Mouse (Mus musculus): ENCODE results near the gene Pald1.

Gene Pald1

GRCm38 (mm10) chr10:61334545-61334944 is 48.8 kb downstream of the Pald1 start:
- Histone ChIP-seq H3K4me1 (replicated peaks; ENCODE audit: low read depth, low read length) (peaks cover 59% of the 10 kb centered on the region), H3K4me3 (replicated peaks; ENCODE audit: low read length) (no peak overlapping the region), H3K9me3 (ENCODE audit: low read length) (no peaks in the 10 kb centered on the region), H3K36me3 (ENCODE audit: insufficient read depth, low read length) (peaks cover 94% of the 10 kb centered on the region), H3K27me3 (ENCODE audit: insufficient read depth, low read length) (no peaks in the 10 kb centered on the region)
- no peak for TF ChIP-seq POU5F1 (IDR thresholded peaks at IDR 0.05; ENCODE audit: borderline replicate concordance, low read length)
- no peak for TF ChIP-seq CTCF (conservative IDR thresholded peaks at IDR 0.05; ENCODE audit: low read length)
- TF ChIP-seq NANOG (IDR thresholded peaks at IDR 0.05; ENCODE audit: borderline replicate concordance, low read length) = no peak

- H3K4me1 ChIP-seq (replicated peaks; ENCODE audit: low read depth, low read length) = peaks cover 62% of the 10 kb centered on the region
- H3K27me3 ChIP-seq (ENCODE audit: insufficient read depth, low read length) = no peaks in the 10 kb centered on the region
- TF ChIP-seq CTCF (conservative IDR thresholded peaks at IDR 0.05; ENCODE audit: low read length) = no peak
- TF ChIP-seq POU5F1 (IDR thresholded peaks at IDR 0.05; ENCODE audit: borderline replicate concordance, low read length) = no peak
- TF ChIP-seq NANOG (IDR thresholded peaks at IDR 0.05; ENCODE audit: borderline replicate concordance, low read length) = no peak
- H3K4me3 ChIP-seq (replicated peaks; ENCODE audit: low read length) = no peak overlapping the region
- H3K36me3 ChIP-seq (ENCODE audit: insufficient read depth, low read length) = peaks cover 90% of the 10 kb centered on the region
- H3K9me3 ChIP-seq (ENCODE audit: low read length) = no peaks in the 10 kb centered on the region
Observed at GRCm38 (mm10) chr10:61331046-61331445, 52.3 kb downstream of the Pald1 start.

DNA sequence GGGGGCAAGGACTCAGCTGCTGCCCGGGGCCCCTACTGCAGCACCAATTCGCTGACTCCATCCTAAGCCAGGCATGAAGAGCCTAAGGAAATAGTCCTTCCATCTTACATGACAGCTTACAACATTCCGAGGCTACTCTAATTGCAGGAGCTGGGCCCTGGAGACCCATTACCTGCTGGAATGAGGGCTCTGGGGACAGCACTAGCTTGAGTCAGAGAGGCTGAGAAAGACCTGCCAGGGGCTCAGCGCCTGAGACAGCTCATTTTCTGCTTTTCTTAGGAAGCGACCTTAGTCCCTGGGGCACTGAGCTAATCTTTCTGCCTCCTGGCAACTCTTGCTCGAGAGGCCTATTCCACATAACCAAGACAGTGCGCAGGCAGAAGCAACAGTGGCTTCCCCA is 54.4 kb downstream of the Pald1 start:
- no peaks in the 10 kb centered on the region for H3K9me3 ChIP-seq (ENCODE audit: low read length)
- peaks cover 91% of the 10 kb centered on the region for H3K36me3 ChIP-seq (ENCODE audit: insufficient read depth, low read length)
- TF ChIP-seq CTCF (conservative IDR thresholded peaks at IDR 0.05; ENCODE audit: low read length) = no peak
- TF ChIP-seq POU5F1 (IDR thresholded peaks at IDR 0.05; ENCODE audit: borderline replicate concordance, low read length) = no peak
- TF ChIP-seq NANOG (IDR thresholded peaks at IDR 0.05; ENCODE audit: borderline replicate concordance, low read length) = no peak

GRCm38 (mm10) chr10:61327545-61327944 is 55.8 kb downstream of the Pald1 start:
- H3K36me3 ChIP-seq (ENCODE audit: insufficient read depth, low read length) = peaks cover 92% of the 10 kb centered on the region
- no peak overlapping the region for H3K4me3 ChIP-seq (replicated peaks; ENCODE audit: low read length)
- TF ChIP-seq POU5F1 (IDR thresholded peaks at IDR 0.05; ENCODE audit: borderline replicate concordance, low read length) (no peak), CTCF (conservative IDR thresholded peaks at IDR 0.05; ENCODE audit: low read length) (no peak), NANOG (IDR thresholded peaks at IDR 0.05; ENCODE audit: borderline replicate concordance, low read length) (no peak)
- no peaks in the 10 kb centered on the region for H3K27me3 ChIP-seq (ENCODE audit: insufficient read depth, low read length)
- H3K9me3 ChIP-seq (ENCODE audit: low read length) = no peaks in the 10 kb centered on the region
- peaks cover 76% of the 10 kb centered on the region for H3K4me1 ChIP-seq (replicated peaks; ENCODE audit: low read depth, low read length)

More for the DNA sequence above, 54.4 kb downstream of the Pald1 start:
- H3K4me3 ChIP-seq (replicated peaks; ENCODE audit: low read length) = no peak overlapping the region
- H3K27me3 ChIP-seq (ENCODE audit: insufficient read depth, low read length) = no peaks in the 10 kb centered on the region
- H3K4me1 ChIP-seq (replicated peaks; ENCODE audit: low read depth, low read length) = peaks cover 71% of the 10 kb centered on the region

DNA sequence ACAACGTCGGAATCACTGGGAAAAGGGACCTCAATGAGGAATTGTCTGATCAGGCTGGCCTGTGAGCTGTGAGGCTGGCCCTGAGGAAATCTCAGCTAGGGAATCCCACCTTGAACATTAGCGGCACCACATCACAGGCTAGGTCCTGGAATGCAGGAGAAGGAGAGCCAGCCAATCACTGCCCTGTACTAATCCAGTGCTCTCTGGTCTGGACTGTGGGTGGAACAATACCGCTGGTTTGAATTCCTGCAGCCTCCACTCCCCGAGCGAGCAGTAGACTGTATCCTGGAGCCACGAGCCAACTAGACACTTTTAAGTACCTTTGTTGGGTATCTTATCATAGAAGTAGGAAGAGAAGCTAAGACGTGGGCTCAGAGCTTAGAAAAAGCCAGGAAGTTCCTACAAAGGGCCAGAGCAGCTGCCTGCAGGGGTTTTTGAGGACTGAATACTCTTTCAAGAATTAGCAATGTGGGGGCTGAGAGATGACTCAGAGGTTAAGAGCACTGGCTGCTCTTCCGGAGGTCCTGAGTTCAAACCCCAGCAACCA is 57.5 kb downstream of the Pald1 start:
- H3K36me3 ChIP-seq (ENCODE audit: insufficient read depth, low read length) = peaks cover 92% of the 10 kb centered on the region
- no peak for TF ChIP-seq CTCF (conservative IDR thresholded peaks at IDR 0.05; ENCODE audit: low read length)
- H3K4me1 ChIP-seq (replicated peaks; ENCODE audit: low read depth, low read length) = peaks cover 69% of the 10 kb centered on the region
- H3K9me3 ChIP-seq (ENCODE audit: low read length) = no peaks in the 10 kb centered on the region
- H3K27me3 ChIP-seq (ENCODE audit: insufficient read depth, low read length) = no peaks in the 10 kb centered on the region
- no peak overlapping the region for H3K4me3 ChIP-seq (replicated peaks; ENCODE audit: low read length)

DNA sequence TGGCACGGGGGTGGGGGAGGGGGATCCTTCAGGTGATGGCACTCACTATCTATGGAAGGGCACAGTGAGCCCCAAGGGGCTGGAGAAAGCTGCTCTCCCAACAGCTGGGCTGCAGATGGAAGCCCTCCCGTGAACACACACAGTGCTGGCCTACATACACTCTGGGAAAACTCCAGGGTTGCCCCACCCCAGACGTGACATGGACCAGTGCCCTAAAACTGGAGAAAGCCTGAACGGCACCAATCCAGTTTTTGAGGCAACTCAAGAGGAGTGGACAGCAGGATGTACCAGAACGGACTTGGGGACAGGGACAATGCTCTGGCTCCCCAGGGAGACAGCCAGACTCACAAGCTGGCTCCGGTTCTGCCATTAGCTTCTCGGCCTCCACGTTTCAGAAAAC is 58.6 kb downstream of the Pald1 start:
- no peak overlapping the region for H3K4me3 ChIP-seq (replicated peaks; ENCODE audit: low read length)
- H3K9me3 ChIP-seq (ENCODE audit: low read length) = no peaks in the 10 kb centered on the region
- TF ChIP-seq CTCF (conservative IDR thresholded peaks at IDR 0.05; ENCODE audit: low read length) (no peak), POU5F1 (IDR thresholded peaks at IDR 0.05; ENCODE audit: borderline replicate concordance, low read length) (no peak), NANOG (IDR thresholded peaks at IDR 0.05; ENCODE audit: borderline replicate concordance, low read length) (no peak)
- H3K36me3 ChIP-seq (ENCODE audit: insufficient read depth, low read length) = peaks cover 92% of the 10 kb centered on the region
- peaks cover 71% of the 10 kb centered on the region for H3K4me1 ChIP-seq (replicated peaks; ENCODE audit: low read depth, low read length)
- H3K27me3 ChIP-seq (ENCODE audit: insufficient read depth, low read length) = no peaks in the 10 kb centered on the region

DNA sequence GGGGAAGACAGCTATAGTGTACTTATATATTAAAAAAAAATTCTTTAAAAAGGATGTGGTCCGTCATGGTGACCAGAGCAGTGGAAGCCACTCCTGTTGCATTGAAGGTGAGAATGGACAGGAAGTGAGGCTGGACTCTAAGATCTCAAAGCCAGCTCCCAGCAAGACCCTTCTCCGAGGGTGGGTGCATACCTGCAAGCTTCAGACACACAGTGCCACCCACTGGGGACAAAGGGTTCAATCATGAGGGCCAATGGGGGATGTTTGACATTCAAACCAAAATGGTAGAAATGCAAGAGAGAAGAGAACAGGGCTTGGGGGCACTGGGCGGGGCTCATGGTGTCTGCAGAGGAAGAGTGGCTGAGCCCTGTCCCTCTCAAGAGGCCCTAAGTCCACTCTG is 64.8 kb downstream of the Pald1 start:
- Histone ChIP-seq H3K4me3 (replicated peaks; ENCODE audit: low read length) (no peak overlapping the region; the same call in 1 of the 2 replicates), H3K9me3 (ENCODE audit: low read length) (no peaks in the 10 kb centered on the region), H3K4me1 (replicated peaks; ENCODE audit: low read depth, low read length) (peaks cover 67% of the 10 kb centered on the region), H3K36me3 (ENCODE audit: insufficient read depth, low read length) (peaks cover 49% of the 10 kb centered on the region), H3K27me3 (ENCODE audit: insufficient read depth, low read length) (no peaks in the 10 kb centered on the region)
- no peak for TF ChIP-seq CTCF (conservative IDR thresholded peaks at IDR 0.05; ENCODE audit: low read length)
- no peak for TF ChIP-seq NANOG (IDR thresholded peaks at IDR 0.05; ENCODE audit: borderline replicate concordance, low read length)
- TF ChIP-seq POU5F1 (IDR thresholded peaks at IDR 0.05; ENCODE audit: borderline replicate concordance, low read length) = no peak

DNA sequence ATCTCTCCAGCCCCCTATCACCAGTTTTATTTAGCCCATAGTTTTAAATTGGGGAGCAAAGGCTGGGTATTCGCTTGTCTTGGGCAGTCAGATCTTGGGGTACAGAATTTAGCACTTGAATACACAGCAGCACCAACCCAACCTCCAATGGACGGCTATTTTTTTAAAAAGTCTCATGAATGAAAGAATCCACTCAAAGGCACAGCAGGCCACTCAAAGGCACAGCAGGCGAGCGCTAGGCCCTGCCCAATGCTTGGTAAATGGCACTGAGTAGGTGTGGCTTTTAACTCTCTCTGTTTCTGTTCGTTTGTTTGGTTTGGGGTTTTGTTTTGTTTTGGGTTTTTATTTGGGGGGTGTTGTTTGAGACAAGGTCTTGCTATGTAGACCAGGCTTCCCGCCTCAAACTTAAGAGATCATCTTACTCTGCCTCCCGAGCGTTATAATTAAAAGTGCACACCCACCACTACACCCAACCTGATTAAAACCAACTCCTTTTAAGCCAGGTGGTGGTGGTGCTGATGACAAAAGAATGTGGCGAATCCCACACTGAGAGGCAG is 67.9 kb downstream of the Pald1 start:
- H3K36me3 ChIP-seq (ENCODE audit: insufficient read depth, low read length) = peaks cover 18% of the 10 kb centered on the region
- H3K27me3 ChIP-seq (ENCODE audit: insufficient read depth, low read length) = peaks cover 5% of the 10 kb centered on the region; the same call in 1 of the 2 replicates
- H3K9me3 ChIP-seq (ENCODE audit: low read length) = no peaks in the 10 kb centered on the region
- TF ChIP-seq NANOG (IDR thresholded peaks at IDR 0.05; ENCODE audit: borderline replicate concordance, low read length) = peak; percentile 100
- 0 out of 2 replicates have a peak, but pooled peaks have one; percentile 1 for TF ChIP-seq CTCF (conservative IDR thresholded peaks at IDR 0.05; ENCODE audit: low read length)
- no peak for TF ChIP-seq POU5F1 (IDR thresholded peaks at IDR 0.05; ENCODE audit: borderline replicate concordance, low read length)
- peak overlapping the region; percentile 41; the same call in 1 of the 2 replicates for H3K4me3 ChIP-seq (replicated peaks; ENCODE audit: low read length)
- peaks cover 75% of the 10 kb centered on the region for H3K4me1 ChIP-seq (replicated peaks; ENCODE audit: low read depth, low read length)

- Histone ChIP-seq H3K9me3 (ENCODE audit: low read length) (no peaks in the 10 kb centered on the region), H3K4me1 (replicated peaks; ENCODE audit: low read depth, low read length) (peaks cover 76% of the 10 kb centered on the region), H3K36me3 (ENCODE audit: insufficient read depth, low read length) (peaks cover 4% of the 10 kb centered on the region; the same call in 1 of the 2 replicates), H3K4me3 (replicated peaks; ENCODE audit: low read length) (no peak overlapping the region), H3K27me3 (ENCODE audit: insufficient read depth, low read length) (peaks cover 5% of the 10 kb centered on the region; the same call in 1 of the 2 replicates)
- TF ChIP-seq NANOG (IDR thresholded peaks at IDR 0.05; ENCODE audit: borderline replicate concordance, low read length) (no peak), POU5F1 (IDR thresholded peaks at IDR 0.05; ENCODE audit: borderline replicate concordance, low read length) (no peak), CTCF (conservative IDR thresholded peaks at IDR 0.05; ENCODE audit: low read length) (no peak)
Observed at GRCm38 (mm10) chr10:61313750-61314149, 69.6 kb downstream of the Pald1 start.
